Mouse (Mus musculus): ENCODE measurements around the gene Myh10. TPM values are rescaled to one million over a fixed set of nuclear protein-coding genes. Genes with fewer than 3 reads are reported as not detected.
"Not testable (repeated sequence)": the region's sequence is repeated elsewhere in the genome, so short reads cannot be mapped to it uniquely, and the experiment has no call there.

Gene Myh10
- polyA plus RNA-seq, 1 experiment from 2014 or later, result 136 TPM

- ATAC-seq (ENCODE audit: borderline replicate concordance, extremely low read depth, low FRiP score, low TSS enrichment), result no peak
- no peak overlapping the region for H3K4me2 ChIP-seq
- WGBS, result 78% methylated on average over 15 of the region's 15 CpGs
- H3K9ac ChIP-seq, result no peak overlapping the region
- H3K27ac ChIP-seq, result no peak overlapping the region
- no peaks in the 10 kb centered on the region for H3K27me3 ChIP-seq
- H3K36me3 ChIP-seq, result peaks cover 52% of the 10 kb centered on the region
- no peak overlapping the region for H3K4me3 ChIP-seq
- no peaks in the 10 kb centered on the region for H3K4me1 ChIP-seq
- H3K9me3 ChIP-seq, result no peaks in the 10 kb centered on the region
These were observed 131.0 kb downstream of the Myh10 start for GRCm38 (mm10) chr11:68822326-68822725.

- no peaks in the 10 kb centered on the region for H3K9me3 ChIP-seq
- no peaks in the 10 kb centered on the region for H3K27me3 ChIP-seq
- no peak overlapping the region for H3K27ac ChIP-seq
- WGBS, result 58% methylated on average over 3 of the region's 3 CpGs
- no peak for ATAC-seq (ENCODE audit: borderline replicate concordance, extremely low read depth, low FRiP score, low TSS enrichment)
- no peak overlapping the region for H3K4me3 ChIP-seq
- peaks cover 65% of the 10 kb centered on the region for H3K36me3 ChIP-seq
- no peak overlapping the region for H3K4me2 ChIP-seq
- no peak overlapping the region for H3K9ac ChIP-seq
- H3K4me1 ChIP-seq, result no peaks in the 10 kb centered on the region
These were observed 135.4 kb downstream of the Myh10 start for GRCm38 (mm10) chr11:68826735-68827134.

GRCm38 (mm10) chr11:68831580-68831979, 140.2 kb downstream of the Myh10 start:
- not testable (repeated sequence) for H3K27ac ChIP-seq; H3K27me3 ChIP-seq; H3K4me1 ChIP-seq; H3K9ac ChIP-seq; H3K9me3 ChIP-seq; H3K4me2 ChIP-seq; ATAC-seq (ENCODE audit: borderline replicate concordance, extremely low read depth, low FRiP score, low TSS enrichment); H3K4me3 ChIP-seq
- 87% methylated on average over 5 of the region's 5 CpGs for WGBS
- peaks cover 86% of the 10 kb centered on the region for H3K36me3 ChIP-seq

- Histone ChIP-seq H3K27me3 (no peaks in the 10 kb centered on the region), H3K27ac (no peak overlapping the region), H3K36me3 (peaks cover 78% of the 10 kb centered on the region), H3K9ac (no peak overlapping the region), H3K4me1 (no peaks in the 10 kb centered on the region), H3K4me2 (no peak overlapping the region), H3K9me3 (no peaks in the 10 kb centered on the region), H3K4me3 (no peak overlapping the region)
- WGBS, result 33% methylated on average over 4 of the region's 4 CpGs
- ATAC-seq (ENCODE audit: borderline replicate concordance, extremely low read depth, low FRiP score, low TSS enrichment), result no peak
These were observed 141.4 kb downstream of the Myh10 start for GRCm38 (mm10) chr11:68832793-68833192.

GRCm38 (mm10) chr11:68833593-68833992, 142.2 kb downstream of the Myh10 start:
- no peak overlapping the region for H3K4me2 ChIP-seq
- no peak overlapping the region for H3K4me3 ChIP-seq
- no peaks in the 10 kb centered on the region for H3K4me1 ChIP-seq
- ATAC-seq (ENCODE audit: borderline replicate concordance, extremely low read depth, low FRiP score, low TSS enrichment), result no peak
- H3K9ac ChIP-seq, result no peak overlapping the region
- H3K36me3 ChIP-seq, result peaks cover 75% of the 10 kb centered on the region
- no peaks in the 10 kb centered on the region for H3K9me3 ChIP-seq
- H3K27me3 ChIP-seq, result no peaks in the 10 kb centered on the region
- H3K27ac ChIP-seq, result no peak overlapping the region

GRCm38 (mm10) chr11:68835034-68835433, 143.7 kb downstream of the Myh10 start:
- H3K9me3 ChIP-seq, result no peaks in the 10 kb centered on the region
- 76% methylated on average over 3 of the region's 3 CpGs for WGBS
- H3K27ac ChIP-seq, result no peak overlapping the region
- H3K36me3 ChIP-seq, result peaks cover 74% of the 10 kb centered on the region
- no peaks in the 10 kb centered on the region for H3K4me1 ChIP-seq
- no peak for ATAC-seq (ENCODE audit: borderline replicate concordance, extremely low read depth, low FRiP score, low TSS enrichment)
- no peak overlapping the region for H3K4me2 ChIP-seq
- no peak overlapping the region for H3K4me3 ChIP-seq
- H3K9ac ChIP-seq, result no peak overlapping the region
- H3K27me3 ChIP-seq, result no peaks in the 10 kb centered on the region

- no peaks in the 10 kb centered on the region for H3K9me3 ChIP-seq
- H3K4me3 ChIP-seq, result no peak overlapping the region
- no peaks in the 10 kb centered on the region for H3K4me1 ChIP-seq
- ATAC-seq (ENCODE audit: borderline replicate concordance, extremely low read depth, low FRiP score, low TSS enrichment), result no peak
- H3K36me3 ChIP-seq, result peaks cover 61% of the 10 kb centered on the region
- no peak overlapping the region for H3K4me2 ChIP-seq
- no peak overlapping the region for H3K27ac ChIP-seq
- 88% methylated on average over 5 of the region's 5 CpGs for WGBS
- H3K9ac ChIP-seq, result no peak overlapping the region
- H3K27me3 ChIP-seq, result no peaks in the 10 kb centered on the region
These were observed 148.2 kb downstream of the Myh10 start for GRCm38 (mm10) chr11:68839606-68840005.

- no peaks in the 10 kb centered on the region for H3K36me3 ChIP-seq
These were observed 159.5 kb downstream of the Myh10 start for GRCm38 (mm10) chr11:68850862-68851261.

GRCm38 (mm10) chr11:68851644-68852485, 160.5 kb downstream of the Myh10 start:
- 2% methylated on average over 13 of the region's 13 CpGs for WGBS
- Histone ChIP-seq H3K9ac (peak overlapping the region; percentile 81), H3K4me2 (peak overlapping the region; percentile 63), H3K36me3 (no peaks in the 10 kb centered on the region), H3K4me1 (peaks cover 23% of the 10 kb centered on the region), H3K4me3 (peak overlapping the region; percentile 71), H3K9me3 (no peaks in the 10 kb centered on the region), H3K27me3 (no peaks in the 10 kb centered on the region), H3K27ac (peak overlapping the region; percentile 96)
- ATAC-seq (ENCODE audit: borderline replicate concordance, extremely low read depth, low FRiP score, low TSS enrichment), result no peak

More at GRCm38 (mm10) chr11:68850862-68851261, 159.5 kb downstream of the Myh10 start:
- no peak for ATAC-seq (ENCODE audit: borderline replicate concordance, extremely low read depth, low FRiP score, low TSS enrichment)
- WGBS, result 72% methylated on average over 7 of the region's 7 CpGs
- H3K9me3 ChIP-seq, result no peaks in the 10 kb centered on the region
- no peaks in the 10 kb centered on the region for H3K27me3 ChIP-seq
- H3K4me3 ChIP-seq, result no peak overlapping the region
- H3K4me1 ChIP-seq, result peaks cover 23% of the 10 kb centered on the region
- H3K27ac ChIP-seq, result no peak overlapping the region
- no peak overlapping the region for H3K9ac ChIP-seq
- peak overlapping the region; percentile 63 for H3K4me2 ChIP-seq

- no peaks in the 10 kb centered on the region for H3K27me3 ChIP-seq
- WGBS, result under 1% methylated on average over 36 of the region's 36 CpGs
- no peaks in the 10 kb centered on the region for H3K36me3 ChIP-seq
- peak overlapping the region; percentile 96 for H3K27ac ChIP-seq
- peak overlapping the region; percentile 71 for H3K4me3 ChIP-seq
- no peaks in the 10 kb centered on the region for H3K9me3 ChIP-seq
- H3K9ac ChIP-seq, result peak overlapping the region; percentile 81
- peaks cover 23% of the 10 kb centered on the region for H3K4me1 ChIP-seq
- H3K4me2 ChIP-seq, result peak overlapping the region; percentile 63
- peak; percentile 70 for ATAC-seq (ENCODE audit: borderline replicate concordance, extremely low read depth, low FRiP score, low TSS enrichment)
These were observed 161.1 kb downstream of the Myh10 start for GRCm38 (mm10) chr11:68852486-68852901.

- peak; percentile 99 for ATAC-seq (ENCODE audit: borderline replicate concordance, extremely low read depth, low FRiP score, low TSS enrichment)
- WGBS, result under 1% methylated on average over 42 of the region's 42 CpGs
These were observed 161.6 kb downstream of the Myh10 start for GRCm38 (mm10) chr11:68852932-68853409.

GRCm38 (mm10) chr11:68853611-68854401, 162.4 kb downstream of the Myh10 start:
- Histone ChIP-seq H3K4me3 (peak overlapping the region; percentile 71), H3K4me2 (peak overlapping the region; percentile 57), H3K27ac (peak overlapping the region; percentile 96), H3K27me3 (no peaks in the 10 kb centered on the region), H3K9ac (peak overlapping the region; percentile 45), H3K9me3 (no peaks in the 10 kb centered on the region), H3K36me3 (no peaks in the 10 kb centered on the region), H3K4me1 (peaks cover 23% of the 10 kb centered on the region)
- no peak for ATAC-seq (ENCODE audit: borderline replicate concordance, extremely low read depth, low FRiP score, low TSS enrichment)
- WGBS, result 30% methylated on average over 14 of the region's 14 CpGs

More at GRCm38 (mm10) chr11:68852932-68853409, 161.6 kb downstream of the Myh10 start:
- Histone ChIP-seq H3K9me3 (no peaks in the 10 kb centered on the region), H3K27me3 (no peaks in the 10 kb centered on the region), H3K4me1 (peaks cover 23% of the 10 kb centered on the region), H3K4me2 (peak overlapping the region; percentile 63), H3K9ac (peak overlapping the region; percentile 81), H3K27ac (peak overlapping the region; percentile 96), H3K36me3 (no peaks in the 10 kb centered on the region), H3K4me3 (peak overlapping the region; percentile 71)

Measured in lung, embryonic 15.5 days (tissue).